ENCODE assay signal across 25 mouse cellular contexts in the genomic region with DNA sequence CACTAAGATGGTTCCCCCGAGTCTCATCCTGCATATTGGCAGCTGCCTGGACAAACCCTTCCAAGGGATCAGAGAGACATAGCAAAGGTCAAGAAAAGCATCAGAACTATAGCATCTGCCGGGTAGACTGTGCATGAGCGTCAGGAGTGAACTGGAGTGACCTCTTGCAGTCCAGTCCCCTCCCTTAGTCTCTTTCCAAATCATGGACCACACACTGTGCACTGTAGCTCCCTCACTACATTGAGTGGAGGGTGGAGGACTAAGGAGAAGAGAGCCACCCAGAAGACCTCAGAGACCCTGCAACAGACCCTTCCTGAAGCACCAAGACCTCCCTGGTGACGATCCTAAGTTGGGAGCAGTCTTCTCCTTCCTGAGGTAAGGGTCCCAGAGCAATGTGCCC.
DNase-seq lines count a peak whose midpoint lies in the region; ATAC-seq and TF ChIP-seq lines count a peak whose summit lies in the region.
"Had no signal": no experiment of that assay in that cellular context is flagged by ENCODE, and none has a peak within 500 bp of the region (broad histone marks: within the 10 kb centered on the region; RNA-seq: fewer than 3 reads in every experiment).

No protein-coding gene starts in this region.

- WGBS in lung, embryonic 14.5 days = 62% methylated on average over 4 of the region's 4 CpGs
- 64% methylated on average over 4 of the region's 4 CpGs for WGBS in lung, adult 2 months
- 58% methylated on average over 4 of the region's 4 CpGs for WGBS in lung, postnatal 0 days

- no peak for TF ChIP-seq EP300 in lung, postnatal 0 days (IDR thresholded peaks at IDR 0.05)

- no peak overlapping the region for H3K27ac ChIP-seq in lung, embryonic 14.5 days (ENCODE audit: low read depth)
- no peak overlapping the region for H3K27ac ChIP-seq in lung, postnatal 0 days (ENCODE audit: low read length)
- H3K27ac ChIP-seq: embryonic facial prominence, embryonic 12.5 days; forebrain, embryonic 12.5 days; forebrain, embryonic 15.5 days; heart, adult 2 months; heart, embryonic 13.5 days; hindbrain, embryonic 10.5 days; hindbrain, embryonic 13.5 days; intestine, embryonic 15.5 days had no signal

- no peak overlapping the region for H3K4me3 ChIP-seq in lung, embryonic 14.5 days (ENCODE audit: low read depth, low read length)
- H3K4me3 ChIP-seq in lung, adult 2 months (replicated peaks; ENCODE audit: extremely low read depth, low read depth, low read length) = no peak overlapping the region
- H3K4me3 ChIP-seq in lung, postnatal 0 days (ENCODE audit: low read depth, low read length) = no peak overlapping the region
- H3K4me3 ChIP-seq: embryonic facial prominence, embryonic 12.5 days; erythroblast, embryonic 14.5 days; forebrain, embryonic 12.5 days; forebrain, embryonic 15.5 days; heart, adult 2 months; heart, embryonic 13.5 days; hindbrain, embryonic 10.5 days; hindbrain, embryonic 13.5 days; intestine, embryonic 15.5 days had no signal

- no peaks in the 10 kb centered on the region for H3K4me1 ChIP-seq in lung, embryonic 14.5 days (ENCODE audit: insufficient read depth)
- no peaks in the 10 kb centered on the region; the same call in 1 of the 2 replicates for H3K4me1 ChIP-seq in lung, adult 2 months (ENCODE audit: control insufficient read depth, insufficient read depth, low read length)
- H3K4me1 ChIP-seq in lung, postnatal 0 days (ENCODE audit: insufficient read depth, low read depth, low read length) = no peaks in the 10 kb centered on the region
- H3K4me1 ChIP-seq: embryonic facial prominence, embryonic 12.5 days; forebrain, embryonic 12.5 days; forebrain, embryonic 15.5 days; heart, embryonic 13.5 days; hindbrain, embryonic 10.5 days; hindbrain, embryonic 13.5 days; intestine, embryonic 15.5 days had no signal

- ATAC-seq in lung, embryonic 14.5 days (ENCODE audit: insufficient read depth) = peak; percentile 62; the same call in 1 of the 2 replicates
- peak; percentile 41; the same call in 1 of the 2 replicates for ATAC-seq in lung, postnatal 0 days
- ATAC-seq: CD4-positive, CD25-positive, alpha-beta regulatory T cell, adult 4 months; forebrain, embryonic 15.5 days; hindbrain, embryonic 16.5 days; intestine, embryonic 15.5 days had no signal

- no peak for TF ChIP-seq CTCF in lung, embryonic 14.5 days (IDR thresholded peaks at IDR 0.05; ENCODE audit: low read depth)
- no peak for TF ChIP-seq CTCF in lung, adult 2 months (IDR thresholded peaks at IDR 0.05; ENCODE audit: insufficient read depth, low read length)
- TF ChIP-seq CTCF in lung, postnatal 0 days (IDR thresholded peaks at IDR 0.05) = no peak

- intact Hi-C loops in heart, postnatal 10 days (cut with DNase I) = no loop called here

- no peaks in the 10 kb centered on the region for H3K9me3 ChIP-seq in lung, embryonic 14.5 days (ENCODE audit: low read depth, low read length)
- H3K9me3 ChIP-seq in lung, postnatal 0 days (ENCODE audit: low read length) = no peaks in the 10 kb centered on the region
- H3K9me3 ChIP-seq: embryonic facial prominence, embryonic 12.5 days; forebrain, embryonic 12.5 days; forebrain, embryonic 15.5 days; heart, embryonic 13.5 days; hindbrain, embryonic 10.5 days; hindbrain, embryonic 13.5 days; intestine, embryonic 15.5 days had no signal

- H3K9ac ChIP-seq in lung, embryonic 14.5 days = no peak overlapping the region
- no peak overlapping the region for H3K9ac ChIP-seq in lung, postnatal 0 days (replicated peaks; ENCODE audit: low read depth)
- H3K9ac ChIP-seq: embryonic facial prominence, embryonic 12.5 days; forebrain, embryonic 12.5 days; forebrain, embryonic 15.5 days; heart, embryonic 13.5 days; hindbrain, embryonic 13.5 days; intestine, embryonic 15.5 days had no signal

- H3K27me3 ChIP-seq in lung, embryonic 14.5 days (ENCODE audit: insufficient read depth, low read length) = no peaks in the 10 kb centered on the region
- no peaks in the 10 kb centered on the region for H3K27me3 ChIP-seq in lung, postnatal 0 days (replicated peaks; ENCODE audit: insufficient read depth, low read length)
- H3K27me3 ChIP-seq: embryonic facial prominence, embryonic 12.5 days; forebrain, embryonic 12.5 days; forebrain, embryonic 15.5 days; heart, embryonic 13.5 days; hindbrain, embryonic 13.5 days; intestine, embryonic 15.5 days had no signal

- H3K36me3 ChIP-seq in lung, embryonic 14.5 days (ENCODE audit: insufficient read depth) = no peaks in the 10 kb centered on the region
- no peaks in the 10 kb centered on the region for H3K36me3 ChIP-seq in lung, postnatal 0 days (ENCODE audit: insufficient read depth, low read length)
- H3K36me3 ChIP-seq: embryonic facial prominence, embryonic 12.5 days; forebrain, embryonic 12.5 days; forebrain, embryonic 15.5 days; heart, embryonic 13.5 days; hindbrain, embryonic 10.5 days; hindbrain, embryonic 13.5 days; intestine, embryonic 15.5 days had no signal

- no peak overlapping the region for H3K4me2 ChIP-seq in lung, embryonic 14.5 days
- H3K4me2 ChIP-seq in lung, postnatal 0 days (replicated peaks; ENCODE audit: low read depth, low read length) = no peak overlapping the region
- H3K4me2 ChIP-seq: embryonic facial prominence, embryonic 12.5 days; forebrain, embryonic 12.5 days; forebrain, embryonic 15.5 days; heart, embryonic 13.5 days; hindbrain, embryonic 13.5 days; intestine, embryonic 15.5 days had no signal

- DNase-seq in heart, postnatal 10 days = peak; percentile 24 to 25
- DNase-seq in heart, adult 8-10 months (ENCODE audit: low spot score) = no peak
- DNase-seq in lung, embryonic 14.5 days = no peak
- DNase-seq in lung, adult 2 months = no peak
- peak; percentile 38 for DNase-seq in lung, postnatal 0 days (ENCODE audit: low spot score)
- DNase-seq in lung, postnatal 14 days = no peak
- DNase-seq: adrenal gland, adult 2 months; adrenal gland, postnatal 14 days; cerebellum, adult 11-12 months; cerebellum, adult 8-10 months; cerebellum, postnatal 10 days; cerebellum, postnatal 36 days; embryo, embryonic 11 days; gastrocnemius, postnatal 25 days; heart, adult 2 months had no signal

- TF ChIP-seq POLR2A in lung, adult 2 months (IDR thresholded peaks at IDR 0.05; ENCODE audit: borderline replicate concordance, extremely low read depth, low read depth, low read length) = no peak

Comparison
In these comparisons a context has a peak if more than half of its experiments do, and no peak if none do; other contexts are left out.
1. DNase-seq: peak in heart, postnatal 10 days (2 of 2) and lung, postnatal 0 days (single experiment); none in heart, adult 8-10 months (single experiment), lung, embryonic 14.5 days (single experiment), lung, adult 2 months (single experiment) and lung, postnatal 14 days (single experiment).